Mouse (Mus musculus): ENCODE measurements at regions not wholly inside any gene's neighbourhood (a gene's known extent, or its start where the extent isn't known, plus 50 kb on each side); places are given as distances from the start of the nearest gene placed in this dataset.
A peak's percentile ranks its signal among the peaks of the same experiment; 100 is the strongest.
"Not testable (repeated sequence)": the region's sequence is repeated elsewhere in the genome, so short reads cannot be mapped to it uniquely, and the experiment has no call there.

DNA sequence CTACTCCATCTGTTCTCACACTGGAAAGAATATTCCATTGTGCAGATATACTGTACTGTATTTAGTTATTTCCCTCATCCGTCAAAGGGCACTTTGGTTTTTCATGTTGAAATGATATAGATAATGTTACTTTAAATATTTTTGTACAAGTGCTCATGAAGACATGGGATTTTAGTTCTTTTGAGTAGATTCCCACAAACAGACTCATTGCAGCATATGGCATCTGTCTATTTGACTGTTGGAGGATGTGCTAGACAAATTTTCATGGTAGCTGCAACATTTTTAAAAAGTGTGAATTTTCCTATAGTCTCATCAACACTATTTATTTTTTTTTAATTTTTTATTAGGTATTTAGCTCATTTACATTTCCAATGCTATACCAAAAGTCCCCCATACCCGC, 502.5 kb downstream of the Hdgfl1 start:
- no peak for DNase-seq (ENCODE audit: low read depth, low spot score)

DNA sequence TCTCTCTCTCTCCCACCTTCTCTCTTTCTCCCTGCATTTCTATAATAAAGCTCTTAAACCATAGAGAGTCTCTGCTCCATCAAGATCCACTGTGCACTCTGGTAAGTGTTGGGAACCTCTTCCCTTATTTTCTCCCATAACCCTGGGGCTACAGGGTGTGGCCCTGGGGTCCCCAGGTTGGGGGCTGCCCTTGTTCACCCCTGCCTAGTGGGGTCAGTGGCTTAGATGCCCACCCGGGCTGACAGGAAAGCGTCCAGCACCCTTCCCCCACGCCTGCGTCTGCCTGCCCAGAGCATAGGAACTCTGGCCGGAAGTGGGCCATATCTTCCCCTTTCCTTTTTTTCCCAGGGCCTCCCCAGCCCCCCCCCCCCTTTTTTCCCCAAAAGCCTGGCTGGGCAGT, 534.0 kb downstream of the Hdgfl1 start:
- no peak for DNase-seq (ENCODE audit: low read depth, low spot score)

DNA sequence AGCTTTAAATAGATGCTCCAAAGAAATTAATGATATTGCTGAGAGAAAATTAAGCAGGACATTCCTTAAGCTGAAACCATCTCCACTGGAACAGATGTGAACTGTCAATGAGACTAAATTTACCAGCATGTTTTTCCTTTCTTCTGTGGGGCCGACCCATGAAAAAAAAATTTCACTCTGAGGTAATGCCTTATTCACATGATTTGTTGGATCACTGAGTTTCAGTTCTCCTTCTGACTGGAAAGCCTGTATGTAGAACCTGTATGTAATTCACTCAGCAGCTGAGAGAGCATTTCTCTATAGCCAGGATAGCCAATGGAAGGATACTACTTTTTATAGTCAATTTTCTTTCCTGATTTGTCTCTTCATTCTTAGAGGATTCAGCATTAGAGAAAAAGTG, 535.3 kb downstream of the Hdgfl1 start:
- no peak for DNase-seq (ENCODE audit: low read depth, low spot score)

DNA sequence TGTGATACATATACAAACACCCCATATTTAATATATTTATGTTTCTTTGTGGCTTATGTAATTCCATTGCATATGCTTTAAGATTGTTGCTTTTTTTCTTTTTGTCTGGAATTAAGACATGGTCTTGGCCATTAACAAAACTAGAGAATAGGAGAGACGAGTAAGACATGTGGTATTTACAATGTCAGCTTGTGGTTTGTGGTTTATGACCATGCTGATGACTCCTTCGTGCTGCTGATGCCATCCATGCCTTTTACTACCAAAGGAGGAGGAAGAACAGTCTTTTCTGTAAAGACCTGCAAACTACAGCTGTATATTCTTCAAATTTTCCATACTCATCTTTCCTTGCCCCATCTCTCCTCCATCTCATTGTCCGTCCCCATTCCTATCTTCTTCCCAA, 552.7 kb downstream of the Hdgfl1 start:
- no peak for DNase-seq (ENCODE audit: low read depth, low spot score)

DNA sequence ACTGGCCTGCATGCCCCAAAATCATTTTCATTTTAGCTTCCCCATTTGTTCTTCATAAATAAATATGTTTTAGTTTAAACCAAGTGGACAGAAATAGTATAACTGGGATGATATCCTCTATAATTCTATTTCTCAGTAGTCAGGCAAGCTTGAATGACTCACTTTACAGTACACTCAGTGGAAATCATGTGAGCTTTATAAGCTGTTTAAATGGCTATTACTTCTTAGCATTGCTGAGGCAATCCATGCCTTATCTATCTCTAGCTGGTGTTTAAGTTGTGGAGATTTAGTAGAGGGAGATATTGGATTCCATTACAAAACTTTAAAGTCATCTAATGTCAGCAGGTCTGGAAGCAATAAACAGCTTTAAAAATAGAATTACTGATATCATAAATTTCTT, 553.4 kb downstream of the Hdgfl1 start:
- DNase-seq (ENCODE audit: low read depth, low spot score), result no peak

DNA sequence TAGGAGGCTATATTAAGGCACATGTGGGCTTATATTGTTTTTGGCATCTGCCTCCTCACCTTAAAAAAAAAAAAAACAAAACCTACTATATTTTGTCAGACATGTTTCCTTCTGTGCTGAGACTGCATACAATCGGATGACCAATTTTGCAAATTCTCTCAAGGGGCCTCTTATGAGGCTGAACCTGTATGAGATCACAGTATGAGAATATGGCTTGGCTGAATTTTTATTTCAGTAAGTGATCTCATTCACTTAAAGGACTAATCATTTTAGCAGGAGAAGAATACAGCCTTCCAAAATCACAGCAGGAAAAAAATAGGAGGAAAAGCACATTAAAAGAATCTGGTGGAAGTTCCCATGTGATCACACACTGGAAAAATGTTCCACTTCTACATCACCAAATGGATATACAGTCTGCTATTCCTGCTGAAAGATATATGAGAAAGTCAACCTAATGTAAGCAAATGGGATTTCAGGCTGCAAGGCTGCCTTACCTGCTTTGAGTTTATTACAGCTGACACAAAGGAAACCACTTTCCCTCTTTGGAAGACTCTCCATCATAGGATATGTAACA, 564.3 kb downstream of the Hdgfl1 start:
- no peak for DNase-seq (ENCODE audit: low read depth, low spot score)

DNA sequence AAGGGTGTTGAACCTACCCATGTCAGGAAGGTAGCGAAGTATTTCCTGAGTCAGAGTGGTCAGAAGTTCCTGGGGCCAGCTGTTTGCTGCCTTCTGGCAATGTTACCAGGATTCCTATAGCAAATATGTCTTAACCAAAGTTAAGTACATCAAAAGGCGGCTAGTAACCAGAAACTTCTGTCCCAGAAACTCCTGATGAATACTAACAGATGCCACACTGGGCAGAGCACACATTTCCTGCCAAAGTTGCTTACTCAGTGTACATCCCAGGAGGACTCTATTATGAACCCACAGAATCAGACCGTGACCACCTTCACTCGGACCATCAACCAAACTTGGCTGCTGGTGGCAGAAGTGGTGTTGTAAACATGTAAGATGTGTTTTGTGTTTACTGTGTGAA, 575.3 kb downstream of the Hdgfl1 start:
- DNase-seq (ENCODE audit: low read depth, low spot score), result no peak

DNA sequence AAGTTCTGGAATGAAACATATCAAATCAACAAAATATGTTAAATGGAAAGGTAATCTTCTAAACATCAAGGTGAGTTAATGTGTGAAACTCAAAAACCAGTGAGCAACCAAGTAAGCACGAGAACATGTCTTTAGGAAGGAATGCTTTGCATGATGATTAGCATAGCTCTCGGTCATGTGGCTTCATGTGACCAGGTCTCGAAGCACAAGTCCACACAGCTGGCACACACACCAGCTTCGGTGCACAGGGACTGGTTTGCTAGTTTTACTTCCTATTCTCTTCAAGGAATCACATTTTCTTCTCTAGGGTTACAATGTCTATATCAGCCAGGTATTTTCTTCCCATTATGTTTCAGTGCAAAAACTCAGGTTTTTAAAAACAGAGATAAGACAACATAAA, 586.1 kb downstream of the Hdgfl1 start:
- DNase-seq (ENCODE audit: low read depth, low spot score), result no peak

DNA sequence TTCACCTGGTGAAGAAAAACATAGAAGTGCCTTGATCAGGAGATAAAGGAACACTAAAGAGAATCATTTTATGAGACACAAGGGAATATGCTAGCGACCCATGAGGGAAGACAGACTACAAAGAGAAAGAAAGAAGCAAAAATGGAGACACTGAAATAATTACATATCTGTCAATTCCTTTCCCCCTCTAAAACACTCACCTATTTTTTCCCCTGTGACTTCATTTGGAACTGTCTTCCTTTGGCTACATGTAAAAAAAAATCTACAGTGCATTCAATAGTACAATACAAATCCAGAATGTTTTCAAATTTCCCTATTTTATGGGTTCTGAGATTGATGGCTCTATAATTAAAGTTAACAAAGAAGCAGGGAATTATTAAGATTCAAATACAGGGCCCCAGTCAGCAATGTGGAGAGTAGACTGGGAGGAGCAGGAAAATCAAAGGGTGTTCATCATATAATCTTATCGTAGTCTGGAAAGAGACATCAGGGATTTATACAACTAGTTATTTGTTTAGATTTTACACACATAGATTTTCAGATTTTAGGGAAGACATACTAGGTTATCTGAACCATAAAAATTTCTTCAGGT, 598.0 kb downstream of the Hdgfl1 start:
- DNase-seq (ENCODE audit: low read depth, low spot score), result no peak

DNA sequence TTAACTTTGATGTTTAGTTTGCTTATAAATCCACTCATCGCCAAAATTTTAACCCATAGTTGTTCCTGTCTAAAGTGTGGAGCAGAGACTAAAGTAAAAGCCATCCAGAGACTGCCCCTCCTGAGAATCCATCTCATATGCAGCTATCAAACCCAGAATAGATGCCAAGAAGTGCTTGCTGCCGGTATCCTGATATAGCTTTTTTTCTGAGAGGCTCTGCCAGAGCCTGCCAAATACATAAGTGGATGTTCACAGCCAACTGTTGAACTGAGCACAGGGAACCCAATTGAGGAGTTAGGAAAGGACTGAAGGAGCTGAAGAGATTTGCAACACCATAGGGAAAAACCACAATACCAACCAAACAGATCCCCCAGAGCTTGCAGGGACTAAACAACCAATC, 600.3 kb downstream of the Hdgfl1 start:
- no peak for DNase-seq (ENCODE audit: low read depth, low spot score)

DNA sequence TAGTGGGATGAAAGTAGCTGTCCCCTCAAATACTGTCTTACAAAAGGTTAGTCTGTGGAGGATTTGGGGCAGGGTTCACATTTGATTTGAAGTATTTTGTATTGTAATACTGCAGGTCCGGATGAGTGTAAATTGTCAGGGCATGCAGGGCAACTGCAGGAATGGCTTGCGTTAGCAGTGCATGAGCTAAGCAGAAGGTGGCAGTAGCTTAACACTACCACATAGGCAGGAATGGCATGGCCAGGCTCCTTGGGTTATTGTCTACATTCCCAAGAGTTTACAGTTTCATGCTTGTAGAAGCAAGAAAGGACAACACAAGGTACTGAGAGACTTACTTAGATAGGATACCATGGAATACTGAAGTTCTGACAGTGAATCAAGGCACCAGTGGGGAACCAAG, 611.3 kb downstream of the Hdgfl1 start:
- no peak for DNase-seq (ENCODE audit: low read depth, low spot score)

DNA sequence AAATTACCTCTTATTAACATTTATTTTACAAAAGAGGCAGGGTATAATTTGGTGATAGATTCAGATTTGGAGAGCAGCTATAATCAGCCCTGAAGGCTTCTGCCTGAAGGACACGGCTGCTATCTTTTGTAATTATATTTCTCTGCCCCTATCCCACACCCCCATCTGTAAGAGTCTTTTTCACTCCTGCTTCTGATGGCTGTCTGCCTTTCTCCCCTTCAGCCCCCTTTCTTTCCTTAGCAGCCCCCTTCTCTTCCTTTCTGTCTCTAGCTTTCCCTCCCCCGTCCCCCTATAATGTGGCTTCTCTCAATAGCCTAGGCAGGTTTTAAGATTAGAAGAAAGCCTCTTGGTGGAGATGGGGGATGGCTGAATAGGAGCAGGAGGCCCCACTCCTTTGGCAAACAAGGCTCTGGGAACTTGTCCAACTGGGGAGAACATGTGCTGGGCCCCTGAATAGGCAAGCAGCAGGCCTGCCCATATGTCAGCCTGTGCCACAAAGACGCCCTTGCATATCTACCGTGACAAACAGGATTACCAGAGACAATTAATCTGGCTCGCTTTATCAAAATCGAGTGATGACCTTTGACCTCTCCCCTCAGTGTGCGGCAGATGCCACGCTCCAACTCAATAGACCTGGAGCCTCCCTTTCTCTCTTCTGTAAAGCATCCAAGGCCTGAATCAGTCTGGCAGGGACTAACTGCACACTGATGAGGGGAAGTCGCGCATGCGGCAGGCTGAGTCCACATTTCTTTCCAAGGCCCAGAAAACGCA, 615.1 kb downstream of the Hdgfl1 start:
- DNase-seq (ENCODE audit: low read depth, low spot score), result no peak

DNA sequence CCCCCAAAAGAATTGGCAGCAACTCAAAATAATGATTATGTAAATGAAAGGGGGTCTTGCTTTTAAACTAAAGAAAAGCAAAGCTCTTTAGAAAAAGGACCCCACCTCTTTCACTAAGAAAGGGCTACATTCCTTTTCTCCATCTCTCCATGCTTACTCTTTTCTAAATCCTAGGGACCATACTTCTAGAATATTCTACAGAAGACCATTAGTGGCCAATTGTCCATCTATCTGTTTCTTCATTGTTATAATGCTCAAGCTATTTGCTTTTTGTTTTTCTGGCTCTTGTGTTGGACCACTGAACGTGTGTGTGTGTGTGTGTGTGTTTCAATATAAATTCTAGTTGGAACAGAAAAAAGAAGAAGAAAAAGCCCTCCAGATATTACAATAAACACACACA, 615.7 kb downstream of the Hdgfl1 start:
- no peak for DNase-seq (ENCODE audit: low read depth, low spot score)

DNA sequence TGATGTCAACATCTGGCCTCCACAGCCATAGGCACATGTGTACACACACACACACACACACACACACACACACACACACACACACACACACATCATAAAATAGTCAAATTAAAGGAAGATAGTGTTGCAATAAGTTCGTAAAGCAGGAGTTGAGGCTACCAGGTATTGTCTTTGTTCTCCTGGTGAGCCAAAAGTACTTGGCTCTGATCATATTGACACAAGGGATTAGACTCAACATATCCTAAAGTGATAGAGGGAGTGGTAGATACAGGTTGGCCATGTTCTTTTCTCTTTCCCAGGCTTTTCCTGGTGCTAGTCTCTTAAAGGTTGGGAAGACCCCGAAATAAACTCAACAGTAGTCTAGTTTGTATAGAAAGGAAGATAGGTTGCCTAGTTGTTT, 616.9 kb downstream of the Hdgfl1 start:
- no peak for DNase-seq (ENCODE audit: low read depth, low spot score)

DNA sequence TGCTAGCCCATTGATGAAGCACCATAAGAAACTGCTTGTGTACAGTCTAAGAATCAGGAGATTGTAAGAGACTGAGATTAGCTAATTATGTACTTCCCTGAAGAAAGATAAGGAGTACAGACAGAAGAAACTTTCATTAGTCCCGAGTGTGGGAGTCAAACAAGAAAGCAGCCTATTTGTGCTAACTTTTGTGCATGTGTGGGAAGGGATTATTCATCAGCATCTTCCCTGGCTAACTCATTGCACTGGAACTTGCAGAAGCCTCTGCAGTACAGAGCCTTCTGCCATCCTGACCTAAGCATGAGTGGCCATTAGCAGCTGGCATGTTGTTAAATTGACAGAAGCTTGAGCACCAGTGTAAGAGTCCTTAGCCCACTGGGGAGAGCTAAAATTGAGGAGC, 619.5 kb downstream of the Hdgfl1 start:
- DNase-seq (ENCODE audit: low read depth, low spot score), result no peak

DNA sequence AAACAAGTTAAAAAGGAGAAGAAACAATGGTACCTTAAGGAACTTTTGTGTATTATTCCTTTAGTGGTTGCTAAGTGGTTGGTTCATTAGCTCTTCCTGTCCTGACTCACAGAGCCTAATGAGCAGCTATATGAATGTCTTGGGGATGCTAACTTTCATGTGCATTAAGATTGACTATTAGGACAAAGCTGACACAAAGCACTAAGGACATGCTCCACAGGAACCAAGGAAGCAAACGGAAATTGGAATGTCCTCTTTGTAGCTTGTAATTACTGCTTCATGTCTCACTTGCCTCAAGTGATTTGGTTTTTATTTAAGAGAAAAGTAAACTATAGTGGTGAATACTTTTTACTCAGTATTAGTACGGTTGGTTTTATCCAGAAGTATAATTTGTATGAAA, 627.2 kb downstream of the Hdgfl1 start:
- no peak for DNase-seq (ENCODE audit: low read depth, low spot score)

DNA sequence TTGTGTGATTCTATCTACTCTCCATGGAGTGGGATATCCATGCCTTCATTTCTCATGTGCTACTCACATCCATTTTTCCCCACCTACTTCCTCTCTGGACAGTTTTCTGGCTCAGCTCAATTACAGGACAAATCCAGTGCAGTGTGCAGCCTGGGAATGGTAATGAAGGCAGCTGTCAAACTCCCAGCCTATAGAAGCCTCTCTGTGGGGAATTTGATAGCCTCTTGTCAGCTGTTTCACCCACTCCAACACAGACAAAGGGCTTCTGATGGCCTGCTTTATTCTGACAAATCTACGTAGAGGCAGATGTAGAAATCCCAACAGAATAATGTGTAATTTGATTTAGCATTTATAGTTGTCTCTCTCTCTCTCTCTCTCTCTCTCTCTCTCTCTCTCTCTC, 650.6 kb downstream of the Hdgfl1 start:
- DNase-seq (ENCODE audit: low read depth, low spot score), result peak; percentile 1

DNA sequence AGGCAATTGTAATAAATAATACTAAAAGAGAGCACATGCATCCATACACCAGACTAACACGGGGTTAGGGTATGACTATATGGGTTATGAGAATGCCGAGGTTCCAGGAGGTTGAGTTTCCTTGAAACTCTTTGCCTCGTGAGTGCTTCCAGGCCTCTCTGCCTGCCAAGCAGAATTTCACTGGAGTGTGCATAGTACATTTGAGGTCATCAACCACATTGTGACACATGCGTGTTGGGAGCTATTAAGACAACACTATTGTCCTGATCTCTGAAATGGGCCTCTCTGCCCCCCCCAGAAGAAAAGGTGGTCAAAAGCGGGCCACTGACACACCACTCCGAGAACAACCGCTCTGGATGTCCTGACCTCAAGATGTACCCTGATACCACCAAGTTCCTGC, 655.8 kb downstream of the Hdgfl1 start:
- no peak for DNase-seq (ENCODE audit: low read depth, low spot score)

DNA sequence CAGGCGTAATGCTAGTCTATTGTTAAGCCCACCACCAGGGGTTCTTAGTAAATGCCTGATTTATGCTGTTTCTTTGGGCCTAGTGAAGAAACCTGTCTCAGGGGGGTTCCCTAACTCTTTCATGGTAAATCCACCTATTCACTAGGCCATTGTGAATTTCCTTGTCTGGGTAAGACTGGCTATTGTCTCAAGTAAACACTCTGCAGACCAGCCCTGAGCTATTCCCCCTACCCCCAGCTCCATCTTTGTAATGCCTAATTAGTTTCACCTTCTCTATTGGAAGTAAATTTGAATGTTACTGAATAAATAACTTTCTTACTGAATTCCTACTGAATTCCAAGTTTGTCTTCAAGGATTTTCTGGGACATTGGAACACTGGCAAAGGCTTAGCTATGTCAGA, 656.2 kb downstream of the Hdgfl1 start:
- not testable (repeated sequence) for DNase-seq (ENCODE audit: low read depth, low spot score)

DNA sequence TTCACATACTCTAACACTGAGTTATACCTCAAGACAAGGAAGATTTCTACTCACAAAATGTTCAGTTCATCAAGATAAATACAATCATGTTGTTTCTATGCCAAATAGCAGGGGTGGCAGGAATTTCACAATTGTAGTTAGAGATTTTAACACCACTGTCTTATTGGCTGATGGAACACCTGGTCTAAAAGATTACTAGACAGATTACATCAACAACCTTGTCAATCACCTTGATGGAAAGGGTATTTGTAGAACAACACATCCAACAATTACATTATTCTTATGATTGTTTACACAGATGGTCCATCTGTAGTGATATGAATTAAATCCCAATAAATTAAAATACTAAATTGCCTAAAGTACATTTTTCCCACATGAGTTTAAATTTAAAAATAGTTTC, 657.4 kb downstream of the Hdgfl1 start:
- no peak for DNase-seq (ENCODE audit: low read depth, low spot score)

DNA sequence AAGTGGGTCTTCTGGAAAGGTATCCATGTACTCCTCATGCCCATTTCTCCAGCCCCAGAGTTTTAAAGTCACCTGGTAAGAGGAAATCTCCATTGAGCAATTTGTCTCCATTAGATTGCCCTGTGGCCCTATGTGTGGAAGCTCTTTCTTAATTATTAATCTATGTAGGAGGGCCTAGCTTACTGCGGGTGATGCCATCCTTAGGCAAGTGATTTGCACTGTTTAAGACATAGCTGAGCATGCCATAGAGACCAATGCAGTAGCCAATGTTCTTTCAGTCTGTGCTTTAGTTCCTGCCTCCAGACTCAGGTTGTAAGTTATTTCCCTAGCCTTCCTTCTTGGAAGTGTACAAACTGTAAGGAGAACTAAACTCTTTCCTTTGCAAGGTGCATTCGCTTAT, 661.0 kb downstream of the Hdgfl1 start:
- DNase-seq (ENCODE audit: low read depth, low spot score), result no peak

DNA sequence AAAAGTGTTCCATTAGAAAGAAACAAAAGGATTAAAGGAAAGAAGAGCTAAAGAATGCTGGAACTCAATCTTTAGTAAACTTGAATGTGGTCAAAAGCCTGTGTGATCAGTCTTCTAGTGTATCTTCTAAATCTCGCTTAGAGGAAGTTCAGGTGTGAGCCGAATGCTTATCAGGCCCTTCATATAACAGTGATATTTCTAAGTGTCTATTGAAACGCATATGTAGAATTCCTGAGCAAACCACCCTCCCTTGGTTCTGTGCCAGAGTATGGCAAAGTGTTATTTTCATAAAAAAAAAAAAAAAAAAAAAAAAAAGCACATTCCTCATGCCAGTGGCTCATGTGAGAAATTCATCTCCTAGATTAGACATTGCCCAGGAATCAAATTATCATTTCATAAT, 681.2 kb downstream of the Hdgfl1 start:
- DNase-seq (ENCODE audit: low read depth, low spot score), result no peak

DNA sequence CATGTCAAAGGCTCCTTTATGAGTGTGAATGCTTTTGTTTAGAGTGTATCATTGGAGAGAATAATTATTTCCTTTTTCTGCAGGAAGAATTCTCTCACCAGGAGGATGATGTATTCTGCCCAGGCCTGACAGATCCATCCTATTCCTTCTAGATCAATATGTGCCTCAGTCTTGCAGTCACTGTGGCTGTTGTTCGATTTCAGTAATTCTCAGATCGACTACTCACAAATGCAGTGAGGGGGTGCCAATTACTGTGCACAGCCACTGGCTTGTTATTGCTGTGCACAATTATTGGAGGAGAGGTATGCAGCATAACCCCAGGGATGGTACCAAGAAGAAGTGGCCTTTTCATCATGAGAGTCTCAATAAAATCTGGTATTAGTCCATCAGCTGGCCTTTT, 689.2 kb downstream of the Hdgfl1 start:
- peak; percentile 10 for DNase-seq (ENCODE audit: low read depth, low spot score)

Data from forelimb bud, embryonic 11.5 days (tissue).